Mouse (Mus musculus) urinary bladder, postnatal 25 days (tissue): ENCODE results near the gene Fmc1.

Source experiments
- DNase-seq: peaks from one replicate; pipeline ENCODE4 v3.0.0; 2022; ENCODE audit warnings: low spot score

Gene Fmc1

DNA sequence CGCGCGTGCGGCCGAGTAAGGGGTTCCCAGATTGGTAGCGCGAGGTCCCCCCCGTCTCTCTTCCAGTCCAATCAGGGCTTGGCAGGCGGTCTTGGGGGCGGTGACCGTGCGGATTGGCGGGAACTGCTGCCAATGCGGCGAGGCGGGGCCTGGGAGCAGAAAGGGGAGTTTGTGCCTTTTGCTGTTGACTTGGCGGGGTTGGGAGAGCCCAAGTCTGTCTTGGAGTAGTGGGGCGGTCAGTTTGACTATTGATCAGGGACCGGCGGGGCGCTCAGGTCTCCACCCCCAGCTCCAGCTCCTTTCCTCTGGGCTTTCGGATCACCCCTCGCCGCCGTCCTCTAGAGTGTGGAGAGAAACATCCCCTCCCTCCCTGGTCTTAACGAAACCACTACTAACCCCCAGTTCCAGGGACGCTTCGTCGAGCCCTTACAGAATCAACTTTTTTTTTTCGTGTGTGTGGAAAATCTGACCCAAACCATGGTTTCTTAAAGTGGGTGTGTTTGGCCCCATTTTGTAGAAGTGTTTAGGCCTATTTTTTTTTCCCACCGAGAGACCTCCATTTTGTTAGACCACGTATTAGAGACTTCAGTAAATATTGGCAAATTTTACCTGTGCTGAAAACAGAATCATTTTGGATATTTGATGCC is 18.8 kb downstream of the Fmc1 start:
- peak; percentile 96 for DNase-seq

DNA sequence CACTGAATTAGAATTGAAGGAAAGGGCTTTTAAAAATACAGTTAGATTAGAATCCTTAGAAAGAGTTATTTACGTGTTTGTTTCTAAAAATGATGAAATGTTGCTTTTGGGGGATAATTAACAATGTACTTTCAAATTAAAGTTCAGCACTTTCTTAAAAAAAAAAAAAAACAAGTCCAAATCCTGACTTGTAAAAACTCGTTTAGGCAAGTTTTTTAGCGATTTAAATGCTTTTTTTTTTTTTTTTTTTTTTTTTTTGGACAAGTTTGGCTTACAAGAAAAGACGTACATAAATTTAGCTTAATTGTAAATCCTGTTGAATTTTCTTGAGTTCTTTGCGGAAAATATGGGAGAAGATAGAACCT is 19.3 kb downstream of the Fmc1 start:
- DNase-seq, result no peak

DNA sequence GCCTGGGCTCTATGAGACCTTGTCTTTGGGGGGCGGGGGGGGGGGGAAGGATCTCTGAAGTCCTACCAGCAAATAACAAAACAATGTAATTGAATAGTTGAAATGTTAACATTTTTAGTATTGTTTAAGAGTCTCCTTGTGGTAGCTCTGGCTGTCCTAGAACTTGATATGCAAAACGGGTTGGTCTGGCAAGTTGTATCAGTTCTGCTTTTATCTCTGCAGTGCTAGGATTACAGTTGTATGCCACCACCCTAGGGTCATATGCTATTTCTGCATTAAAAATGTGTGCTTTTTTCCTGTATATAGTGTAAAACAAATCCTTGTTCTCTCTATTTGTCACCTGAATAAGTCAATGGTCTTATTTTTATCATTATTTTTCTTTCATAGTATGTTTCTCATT is 42.8 kb downstream of the Fmc1 start:
- DNase-seq, result no peak

DNA sequence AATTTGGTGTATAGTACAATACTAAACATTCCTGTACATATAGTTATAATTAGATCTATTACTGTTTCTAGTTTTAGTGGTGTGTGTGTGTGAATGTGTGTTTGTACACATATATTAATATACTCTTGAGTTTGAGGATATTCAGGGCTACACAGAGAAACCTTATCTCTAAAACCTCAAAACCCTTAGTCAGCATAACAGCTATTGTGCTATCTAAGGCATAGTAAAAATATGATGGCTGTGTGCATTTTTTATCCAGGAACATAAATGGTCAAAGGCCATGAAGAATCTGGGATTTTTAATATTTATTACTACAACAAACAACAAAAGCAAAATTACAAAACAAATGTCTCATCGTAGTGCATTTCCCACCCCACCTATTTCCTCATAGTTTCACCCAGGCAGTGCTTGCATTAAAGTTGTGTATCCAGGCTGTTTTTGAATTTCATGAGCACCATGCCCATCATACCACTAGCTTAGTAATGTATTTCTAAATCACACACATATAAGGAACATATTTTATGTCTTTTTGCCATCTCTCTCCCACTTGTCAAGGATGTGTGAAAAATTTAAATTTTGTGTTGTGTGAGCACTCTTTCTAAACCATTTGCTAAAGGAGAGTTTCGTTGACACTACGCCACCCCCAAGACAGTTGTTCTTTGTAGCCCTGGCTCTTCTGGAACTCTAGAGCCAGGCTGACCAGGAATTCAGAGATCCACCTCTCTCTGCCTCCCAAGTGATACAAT is 47.0 kb downstream of the Fmc1 start:
- no peak for DNase-seq

DNA sequence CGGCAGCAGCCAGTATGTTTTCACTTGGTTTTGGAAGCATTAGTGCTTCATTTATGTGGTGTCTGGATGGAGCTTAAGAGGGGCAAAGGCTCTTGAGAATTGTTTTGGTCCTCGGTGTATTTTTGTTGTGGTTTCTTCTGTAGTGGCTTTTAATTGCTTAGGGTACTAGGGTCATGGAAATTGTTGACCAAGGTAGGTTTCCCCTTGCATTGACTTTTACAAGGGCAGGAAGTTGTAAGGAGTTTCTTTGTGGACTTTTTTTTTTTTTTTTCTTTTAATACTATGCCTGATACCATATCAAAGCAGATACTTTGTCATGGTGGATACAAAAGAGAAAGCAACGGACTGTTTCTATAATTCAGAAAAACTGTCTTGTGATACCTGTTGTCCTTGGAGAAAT is 48.4 kb downstream of the Fmc1 start:
- DNase-seq, result no peak
